Mouse (Mus musculus) forebrain, embryonic 16.5 days (tissue): ENCODE data around the gene Hopx. TPM values are rescaled to one million over a fixed set of nuclear protein-coding genes. Genes with fewer than 3 reads are reported as not detected.

Source experiments
- ATAC-seq: fragments of 200-750 bp; cut with Nextera tagmentation; 2 replicates; pipeline ENCODE4 v1.8.0; 2017; ENCODE audit warnings: mild to moderate bottlenecking, moderate library complexity
- H3K27ac ChIP-seq: fragments of 300-500 bp; sonication (generic); 2 replicates; pipeline ENCODE4 v1.5.1; 2014; ENCODE audit warnings: low read length, control low read depth
- H3K27me3 ChIP-seq: fragments of 300-500 bp; sonication (generic); replicated peaks from 2 replicates; pipeline ENCODE4 v1.6.1; 2014; ENCODE audit warnings: low read length; ENCODE audit not compliant: control insufficient read depth, insufficient read depth
- H3K36me3 ChIP-seq: fragments of 300-500 bp; sonication (generic); 2 replicates; pipeline ENCODE4 v1.6.1; 2014; ENCODE audit not compliant: control insufficient read depth, insufficient read depth
- H3K4me1 ChIP-seq: fragments of 300-500 bp; sonication (generic); replicated peaks from 2 replicates; pipeline ENCODE4 v1.6.1; 2014; ENCODE audit warnings: low read length; ENCODE audit not compliant: control insufficient read depth, insufficient read depth
- H3K4me2 ChIP-seq: fragments of 300-500 bp; sonication (generic); 2 replicates; pipeline ENCODE4 v1.6.1; 2014; ENCODE audit warnings: mild to moderate bottlenecking, low read length, control low read depth
- H3K4me3 ChIP-seq: fragments of 300-500 bp; sonication (generic); replicated peaks from 2 replicates; pipeline ENCODE4 v1.5.1; 2014; ENCODE audit warnings: mild to moderate bottlenecking, low read length, control low read depth
- H3K9ac ChIP-seq: fragments of 300-500 bp; sonication (generic); replicated peaks from 2 replicates; pipeline ENCODE4 v1.6.1; 2014; ENCODE audit warnings: low read depth, low read length, control low read depth
- H3K9me3 ChIP-seq: fragments of 300-500 bp; sonication (generic); 2 replicates; pipeline ENCODE4 v1.6.1; 2016; ENCODE audit warnings: low read length; ENCODE audit not compliant: control insufficient read depth
- WGBS: fragments of 180-500 bp; shearing (Covaris S2); extraction: QIAGEN DNeasy Blood & Tissue Kit; methylation state at CpG from one replicate; pipeline ENCODE4 v1.1.7; 2014; 5-methylcytosine and 5-hydroxymethylcytosine counted together
- polyA plus RNA-seq: library from polyadenylated mRNA; unstranded; fragments of >200 nt; fragmentation: Nextera tagmentation; extraction: Ambion mirVana; gene quantifications from 2 replicates; pipeline ENCODE4 v1.2.1, GENCODE M21; 2015

The Hopx gene
- polyA plus RNA-seq, 1 experiment from 2014 or later, result 1.2 TPM

GRCm38 (mm10) chr5:77148021-77148621 lies 33.2 kb upstream of the Hopx start:
- H3K27me3 ChIP-seq, result no peaks in the 10 kb centered on the region
- H3K4me1 ChIP-seq, result no peaks in the 10 kb centered on the region
- no peak overlapping the region for H3K4me2 ChIP-seq
- no peak for ATAC-seq
- H3K9ac ChIP-seq, result no peak overlapping the region
- no peak overlapping the region for H3K4me3 ChIP-seq
- H3K27ac ChIP-seq, result no peak overlapping the region
- H3K9me3 ChIP-seq, result no peaks in the 10 kb centered on the region
- H3K36me3 ChIP-seq, result no peaks in the 10 kb centered on the region
- WGBS, result 86% methylated on average over 6 of the region's 6 CpGs

- WGBS, result 51% methylated on average over 4 of the region's 4 CpGs
- no peaks in the 10 kb centered on the region for H3K27me3 ChIP-seq
- no peaks in the 10 kb centered on the region for H3K9me3 ChIP-seq
- H3K4me3 ChIP-seq, result no peak overlapping the region
- no peak for ATAC-seq
- no peaks in the 10 kb centered on the region for H3K4me1 ChIP-seq
- H3K36me3 ChIP-seq, result no peaks in the 10 kb centered on the region
- H3K4me2 ChIP-seq, result no peak overlapping the region
- no peak overlapping the region for H3K9ac ChIP-seq
- no peak overlapping the region for H3K27ac ChIP-seq
Observed at GRCm38 (mm10) chr5:77146459-77147170, 31.7 kb upstream of the Hopx start.

DNA sequence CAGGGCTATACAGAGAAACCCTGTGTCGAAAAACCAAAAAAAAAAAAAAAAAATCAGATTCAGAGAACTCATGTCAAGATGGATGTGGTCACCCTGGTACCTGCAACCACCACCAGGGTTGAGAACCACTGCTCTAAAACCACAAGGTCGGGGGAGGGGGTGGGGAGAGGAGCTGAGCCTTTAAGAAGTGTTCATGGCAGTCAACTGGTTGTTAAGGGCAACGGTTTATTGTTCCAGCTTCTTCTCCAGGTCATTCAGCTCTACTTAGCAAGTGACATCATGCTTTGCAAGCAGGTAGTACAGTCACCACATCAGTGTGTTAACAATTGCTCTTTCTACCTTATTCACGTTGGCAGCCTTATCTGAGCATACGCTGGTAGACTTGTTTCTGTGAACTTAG lies 29.7 kb upstream of the Hopx start:
- Histone ChIP-seq H3K4me2 (no peak overlapping the region), H3K9ac (no peak overlapping the region), H3K9me3 (no peaks in the 10 kb centered on the region), H3K36me3 (no peaks in the 10 kb centered on the region), H3K27ac (no peak overlapping the region), H3K4me1 (no peaks in the 10 kb centered on the region), H3K27me3 (no peaks in the 10 kb centered on the region), H3K4me3 (no peak overlapping the region)
- ATAC-seq, result no peak
- 58% methylated on average over 5 of the region's 5 CpGs for WGBS

GRCm38 (mm10) chr5:77143076-77143475 lies 28.2 kb upstream of the Hopx start:
- H3K4me2 ChIP-seq, result no peak overlapping the region
- no peak overlapping the region for H3K9ac ChIP-seq
- WGBS, result 86% methylated on average over 3 of the region's 3 CpGs
- H3K4me3 ChIP-seq, result no peak overlapping the region
- H3K27me3 ChIP-seq, result no peaks in the 10 kb centered on the region
- H3K9me3 ChIP-seq, result no peaks in the 10 kb centered on the region
- H3K36me3 ChIP-seq, result no peaks in the 10 kb centered on the region
- H3K4me1 ChIP-seq, result no peaks in the 10 kb centered on the region
- ATAC-seq, result no peak
- no peak overlapping the region for H3K27ac ChIP-seq

- Histone ChIP-seq H3K27me3 (no peaks in the 10 kb centered on the region), H3K4me2 (no peak overlapping the region), H3K9ac (no peak overlapping the region), H3K4me1 (0 out of 2 replicates have a peak, but pooled peaks cover 5% of the 10 kb centered on the region), H3K36me3 (no peaks in the 10 kb centered on the region), H3K4me3 (no peak overlapping the region), H3K27ac (no peak overlapping the region), H3K9me3 (no peaks in the 10 kb centered on the region)
- no peak for ATAC-seq
- WGBS, result 75% methylated on average over 7 of the region's 7 CpGs
Observed at GRCm38 (mm10) chr5:77141336-77141735, 26.4 kb upstream of the Hopx start.

- no peak for ATAC-seq
- Histone ChIP-seq H3K9me3 (no peaks in the 10 kb centered on the region), H3K9ac (no peak overlapping the region), H3K4me3 (no peak overlapping the region), H3K27ac (no peak overlapping the region), H3K4me1 (0 out of 2 replicates have a peak, but pooled peaks cover 5% of the 10 kb centered on the region), H3K4me2 (no peak overlapping the region), H3K27me3 (no peaks in the 10 kb centered on the region), H3K36me3 (no peaks in the 10 kb centered on the region)
- whole genome bisulfite sequencing, result 95% methylated on average over 6 of the region's 6 CpGs
Observed at GRCm38 (mm10) chr5:77140861-77141260, 25.9 kb upstream of the Hopx start.

GRCm38 (mm10) chr5:77140108-77140507 lies 25.2 kb upstream of the Hopx start:
- Histone ChIP-seq H3K27ac (no peak overlapping the region), H3K4me1 (0 out of 2 replicates have a peak, but pooled peaks cover 5% of the 10 kb centered on the region), H3K9ac (no peak overlapping the region), H3K36me3 (no peaks in the 10 kb centered on the region), H3K27me3 (no peaks in the 10 kb centered on the region), H3K9me3 (no peaks in the 10 kb centered on the region), H3K4me2 (no peak overlapping the region), H3K4me3 (no peak overlapping the region)
- ATAC-seq, result no peak
- WGBS, result 55% methylated on average over 6 of the region's 6 CpGs

GRCm38 (mm10) chr5:77137701-77138265 lies 22.9 kb upstream of the Hopx start:
- Histone ChIP-seq H3K4me3 (no peak overlapping the region), H3K4me1 (0 out of 2 replicates have a peak, but pooled peaks cover 5% of the 10 kb centered on the region), H3K4me2 (no peak overlapping the region), H3K27me3 (no peaks in the 10 kb centered on the region), H3K36me3 (no peaks in the 10 kb centered on the region), H3K9me3 (no peaks in the 10 kb centered on the region), H3K9ac (no peak overlapping the region), H3K27ac (no peak overlapping the region)
- ATAC-seq, result peak; percentile 84
- WGBS, result 7% methylated on average over 8 of the region's 8 CpGs

- no peak for ATAC-seq
- H3K4me3 ChIP-seq, result no peak overlapping the region
- no peak overlapping the region for H3K4me2 ChIP-seq
- H3K36me3 ChIP-seq, result no peaks in the 10 kb centered on the region
- no peak overlapping the region for H3K9ac ChIP-seq
- no peaks in the 10 kb centered on the region for H3K9me3 ChIP-seq
- no peak overlapping the region for H3K27ac ChIP-seq
- 0 out of 2 replicates have a peak, but pooled peaks cover 5% of the 10 kb centered on the region for H3K4me1 ChIP-seq
- WGBS, result 47% methylated on average over 4 of the region's 4 CpGs
- no peaks in the 10 kb centered on the region for H3K27me3 ChIP-seq
Observed at GRCm38 (mm10) chr5:77136684-77137224, 21.8 kb upstream of the Hopx start.
